Mouse (Mus musculus) ES-Bruce4 (cell line): ENCODE results near the gene Plin4. TPM values are rescaled to one million over a fixed set of nuclear protein-coding genes. Genes with fewer than 3 reads are reported as not detected.

ENCODE experiments used
- H3K27ac ChIP-seq: 2 replicates; pipeline ENCODE4 v1.5.1; 2012; ENCODE audit warnings: low read length, inconsistent platforms; ENCODE audit not compliant: insufficient read depth
- H3K27me3 ChIP-seq: 2 replicates; pipeline ENCODE4 v1.6.1; 2012; ENCODE audit warnings: mild to moderate bottlenecking, low read length, inconsistent platforms; ENCODE audit not compliant: control insufficient read depth, poor library complexity, insufficient read depth, severe bottlenecking
- H3K36me3 ChIP-seq: 2 replicates; pipeline ENCODE4 v1.6.1; 2012; ENCODE audit warnings: inconsistent platforms, mild to moderate bottlenecking, low read length, moderate library complexity; ENCODE audit not compliant: control insufficient read depth, poor library complexity, insufficient read depth, severe bottlenecking
- H3K4me1 ChIP-seq: one replicate; pipeline ENCODE4 v1.8.1; 2011; ENCODE audit warnings: low read length; ENCODE audit not compliant: control insufficient read depth, insufficient read depth
- H3K4me3 ChIP-seq: 2 replicates; pipeline ENCODE4 v1.5.1; 2011; ENCODE audit warnings: low read depth, mild to moderate bottlenecking, low read length
- H3K9ac ChIP-seq: 2 replicates; pipeline ENCODE4 v1.6.1; 2012; ENCODE audit warnings: low read depth, mild to moderate bottlenecking, inconsistent platforms; ENCODE audit not compliant: poor library complexity, severe bottlenecking
- H3K9me3 ChIP-seq: replicated peaks from 2 replicates; pipeline ENCODE4 v1.6.1; 2012; ENCODE audit warnings: mild to moderate bottlenecking, low read length, inconsistent platforms; ENCODE audit not compliant: control insufficient read depth, poor library complexity, insufficient read depth, severe bottlenecking
- CTCF ChIP-seq: IDR thresholded peaks from one replicate; pipeline ENCODE4 v1.8.1; 2011; ENCODE audit warnings: low read depth, low read length
- EP300 ChIP-seq: IDR thresholded peaks from 2 replicates; pipeline ENCODE4 v1.6.1; 2011; ENCODE audit warnings: low read depth, low read length; ENCODE audit not compliant: insufficient read depth
- POLR2A ChIP-seq: IDR thresholded peaks from one replicate; pipeline ENCODE4 v1.8.1; 2011; ENCODE audit warnings: low read length; ENCODE audit not compliant: insufficient read depth
- polyA plus RNA-seq: library from polyadenylated mRNA; stranded (reverse); fragments of >200 nt; gene quantifications from 2 replicates; pipeline ENCODE4 v1.2.4, GENCODE M21; 2011; ENCODE audit warnings: low read depth; ENCODE audit not compliant: missing spikeins, insufficient read depth, insufficient read length

Plin4 gene
- polyA plus RNA-seq, 1 experiment, result 0.21 TPM

GRCm38 (mm10) chr17:56112743-56113142 is 3.1 kb upstream of the Plin4 start:
- Histone ChIP-seq H3K4me3 (no peak overlapping the region), H3K36me3 (no peaks in the 10 kb centered on the region), H3K27ac (no peak overlapping the region), H3K9me3 (no peaks in the 10 kb centered on the region), H3K9ac (no peak overlapping the region), H3K27me3 (no peaks in the 10 kb centered on the region), H3K4me1 (no peaks in the 10 kb centered on the region)
- no peak for TF ChIP-seq POLR2A
- no peak for TF ChIP-seq EP300
- no peak for TF ChIP-seq CTCF

GRCm38 (mm10) chr17:56111864-56112263 is 2.3 kb upstream of the Plin4 start:
- no peak overlapping the region for H3K9ac ChIP-seq
- TF ChIP-seq CTCF (peak; percentile 96), POLR2A (no peak), EP300 (no peak)
- H3K4me3 ChIP-seq, result no peak overlapping the region
- H3K36me3 ChIP-seq, result no peaks in the 10 kb centered on the region
- no peaks in the 10 kb centered on the region for H3K4me1 ChIP-seq
- no peaks in the 10 kb centered on the region for H3K27me3 ChIP-seq
- H3K27ac ChIP-seq, result no peak overlapping the region
- no peaks in the 10 kb centered on the region for H3K9me3 ChIP-seq

GRCm38 (mm10) chr17:56111021-56111420 is 1.4 kb upstream of the Plin4 start:
- no peaks in the 10 kb centered on the region for H3K9me3 ChIP-seq
- H3K4me3 ChIP-seq, result no peak overlapping the region
- no peak overlapping the region for H3K27ac ChIP-seq
- no peaks in the 10 kb centered on the region for H3K4me1 ChIP-seq
- no peaks in the 10 kb centered on the region for H3K27me3 ChIP-seq
- H3K36me3 ChIP-seq, result no peaks in the 10 kb centered on the region
- TF ChIP-seq EP300 (no peak), CTCF (no peak), POLR2A (no peak)
- no peak overlapping the region for H3K9ac ChIP-seq

DNA sequence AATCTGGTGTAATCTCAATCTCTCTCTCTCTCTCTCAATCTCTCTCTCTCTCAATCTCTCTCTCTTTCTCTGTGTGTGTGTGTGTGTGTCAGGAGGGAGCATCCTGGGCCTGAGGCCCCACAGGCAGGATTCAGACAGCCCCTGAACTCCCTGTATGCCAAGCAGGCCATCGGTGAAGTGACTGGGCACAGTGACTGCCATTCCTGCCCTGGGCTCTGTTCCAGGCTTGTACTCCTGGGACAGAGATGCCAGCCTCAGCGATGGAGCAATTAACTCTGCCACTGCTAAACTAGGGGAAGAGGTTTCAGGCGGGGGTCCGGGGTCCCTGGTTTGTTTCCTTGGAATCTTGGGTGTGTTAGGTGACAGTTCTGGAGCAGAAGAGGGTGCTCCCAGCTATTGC is 968 bp upstream of the Plin4 start:
- no peak overlapping the region for H3K27ac ChIP-seq
- no peak overlapping the region for H3K9ac ChIP-seq
- TF ChIP-seq EP300 (no peak), POLR2A (no peak), CTCF (no peak)
- no peaks in the 10 kb centered on the region for H3K36me3 ChIP-seq
- H3K9me3 ChIP-seq, result no peaks in the 10 kb centered on the region
- H3K4me1 ChIP-seq, result no peaks in the 10 kb centered on the region
- H3K27me3 ChIP-seq, result no peaks in the 10 kb centered on the region
- H3K4me3 ChIP-seq, result no peak overlapping the region

DNA sequence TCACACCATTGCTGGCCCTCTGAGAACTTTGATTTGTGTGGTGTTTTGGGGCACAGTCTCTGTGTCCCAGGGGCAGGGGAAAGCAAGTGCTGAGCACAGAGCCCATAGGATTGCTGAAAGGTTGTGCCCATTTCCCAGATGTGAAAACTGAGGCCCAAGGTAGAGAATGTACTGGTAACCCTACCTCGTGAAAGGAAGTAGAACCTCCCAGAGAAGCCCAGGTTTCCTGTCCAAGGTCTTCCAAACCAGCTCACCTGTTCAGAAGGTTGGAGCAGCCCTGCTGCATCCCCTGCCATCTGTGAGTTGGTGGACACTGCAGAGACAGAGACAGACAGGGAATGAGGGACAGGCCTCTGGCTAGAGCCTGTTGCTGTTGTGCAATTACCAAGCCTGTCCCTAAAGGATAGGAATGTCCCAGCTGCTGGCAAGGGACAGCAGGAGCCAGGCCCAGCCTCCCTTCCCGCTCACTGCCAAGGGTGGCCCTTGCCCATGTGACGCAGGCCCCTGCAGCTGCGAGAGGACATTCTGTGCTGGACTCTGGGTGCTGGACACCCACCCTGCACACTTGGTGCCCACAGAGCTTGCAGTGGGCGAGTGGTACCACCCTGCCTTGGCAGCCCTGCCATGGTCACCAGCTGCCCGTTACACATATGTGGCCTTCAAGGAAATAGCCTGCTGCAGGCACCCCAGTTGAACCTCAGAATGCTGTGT is 1.1 kb downstream of the Plin4 start:
- Histone ChIP-seq H3K36me3 (peaks cover under 1% of the 10 kb centered on the region; the same call in 1 of the 2 replicates), H3K9ac (no peak overlapping the region), H3K9me3 (no peaks in the 10 kb centered on the region), H3K27me3 (no peaks in the 10 kb centered on the region), H3K4me1 (no peaks in the 10 kb centered on the region), H3K27ac (no peak overlapping the region), H3K4me3 (no peak overlapping the region)
- TF ChIP-seq EP300 (no peak), CTCF (no peak), POLR2A (no peak)

GRCm38 (mm10) chr17:56107736-56108135 is 1.9 kb downstream of the Plin4 start:
- no peaks in the 10 kb centered on the region for H3K9me3 ChIP-seq
- H3K4me3 ChIP-seq, result no peak overlapping the region
- no peak overlapping the region for H3K9ac ChIP-seq
- H3K27me3 ChIP-seq, result no peaks in the 10 kb centered on the region
- peaks cover 3% of the 10 kb centered on the region; the same call in 1 of the 2 replicates for H3K36me3 ChIP-seq
- no peak overlapping the region for H3K27ac ChIP-seq
- no peak for TF ChIP-seq CTCF
- no peak for TF ChIP-seq POLR2A
- no peak for TF ChIP-seq EP300
- H3K4me1 ChIP-seq, result no peaks in the 10 kb centered on the region
